Mouse (Mus musculus) erythroblast, embryonic 14.5 days (primary cell): ENCODE data around the gene L3mbtl3.

Source experiments
- GATA1 ChIP-seq: IDR thresholded peaks from 2 replicates; pipeline ENCODE4 v1.6.1; 2012; ENCODE audit warnings: low read length, inconsistent platforms, mixed read lengths
- TAL1 ChIP-seq: IDR thresholded peaks from 3 replicates; pipeline ENCODE4 v1.6.1; 2012; ENCODE audit warnings: low read length, inconsistent platforms, mixed read lengths

DNA sequence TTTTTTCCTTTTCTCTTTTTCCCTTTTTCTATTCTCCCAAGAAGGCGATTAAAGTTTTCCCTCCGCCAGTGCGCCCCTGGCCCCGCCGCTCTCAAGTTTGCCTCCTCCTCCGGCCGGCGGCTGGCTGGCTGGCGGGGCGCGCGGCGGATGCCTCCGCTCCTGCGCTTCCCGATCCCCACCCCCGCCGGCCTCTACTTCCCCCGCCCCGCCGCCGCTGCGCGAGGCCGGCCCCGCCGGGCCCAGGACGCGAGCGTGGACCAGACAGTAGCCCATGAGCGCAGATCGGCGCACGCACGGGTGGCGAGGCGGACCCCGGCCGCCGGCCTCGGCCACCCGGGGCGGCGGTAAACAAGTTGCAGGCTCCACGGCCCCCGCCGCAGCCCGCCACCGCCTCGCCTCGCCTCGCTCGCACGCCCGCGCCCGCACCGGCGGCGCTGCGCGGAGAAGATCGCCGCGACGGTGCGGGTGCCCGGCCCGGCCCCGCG is 1.8 kb downstream of the L3mbtl3 start:
- TF ChIP-seq GATA1 (no peak), TAL1 (no peak)
